Mouse (Mus musculus) embryonic fibroblast, embryonic 13.5 days (primary cell): ENCODE data around the gene Arvcf.

Experiments
- CTCF ChIP-seq: IDR thresholded peaks from 2 replicates; pipeline ENCODE4 v1.5.1; 2011; ENCODE audit warnings: mild to moderate bottlenecking, control low read depth, low read length, moderate library complexity, borderline replicate concordance; ENCODE audit not compliant: insufficient read depth
- POLR2A ChIP-seq: IDR thresholded peaks from 2 replicates; pipeline ENCODE4 v1.6.1; 2011; ENCODE audit warnings: low read depth, mild to moderate bottlenecking, control low read depth, low read length, moderate library complexity

DNA sequence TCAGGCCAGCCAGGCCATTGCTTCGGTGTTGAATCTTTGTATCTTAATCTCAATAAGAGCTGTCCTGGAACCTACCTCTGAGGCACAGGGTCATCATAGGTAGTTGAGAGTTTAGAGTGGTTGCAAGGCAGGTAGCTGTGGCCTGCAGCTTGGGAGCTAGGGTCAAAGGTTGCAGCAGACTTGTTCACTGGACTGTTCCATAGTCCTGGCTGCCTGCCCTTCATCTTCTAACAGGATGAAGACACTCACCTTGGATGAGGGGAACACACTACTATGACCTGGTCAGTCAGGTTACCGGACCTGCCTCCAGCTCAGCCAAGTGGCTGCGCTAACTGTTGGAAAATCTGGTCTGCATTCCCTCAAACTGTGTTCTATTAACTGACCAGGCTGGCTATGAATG, 43.1 kb downstream of the Arvcf start:
- TF ChIP-seq CTCF: no peak
- no peak for TF ChIP-seq POLR2A
